In genomic region chr6:145273971-145274620, GRCm38 (mm10) we compare ENCODE assay signal across 11 mouse cellular contexts. TPM values are rescaled to one million over a fixed set of nuclear protein-coding genes. Genes with fewer than 3 reads are reported as not detected.
A peak's percentile ranks its signal among the peaks of the same experiment; 100 is the strongest.
DNase-seq lines count a peak whose midpoint lies in the region; ATAC-seq lines count a peak whose summit lies in the region.
"Had no signal": no experiment of that assay in that cellular context is flagged by ENCODE, and none has a peak within 500 bp of the region (broad histone marks: within the 10 kb centered on the region; RNA-seq: fewer than 3 reads in every experiment).

No protein-coding gene starts in this region.

- H3K4me1 ChIP-seq in heart, embryonic 12.5 days (replicated peaks), result peaks cover 26% of the 10 kb centered on the region

- no peak overlapping the region for H3K4me2 ChIP-seq in heart, embryonic 12.5 days

- peaks cover 72% of the 10 kb centered on the region for H3K27me3 ChIP-seq in heart, embryonic 12.5 days (replicated peaks)

- peak; percentile 90 for DNase-seq in heart, adult 11 months
- DNase-seq in 3T3-L1 (ENCODE audit: low read depth, low spot score) (peak; percentile 51), MN1 (ENCODE audit: low spot score) (peak; percentile 18)
- peak; percentile 42 for DNase-seq in large intestine, adult 2 months (ENCODE audit: low read depth, low spot score)
- no peak for DNase-seq in retina, postnatal 1 day
- DNase-seq in layer of hippocampus, postnatal 10 days (ENCODE audit: low spot score in 2 of 2), result no peak
- DNase-seq in cerebellum, adult 18-20 months, result no peak
- DNase-seq: heart, postnatal 14 days had no signal

- H3K27ac ChIP-seq in heart, embryonic 12.5 days (ENCODE audit: poor library complexity, severe bottlenecking), result no peak overlapping the region
- H3K27ac ChIP-seq: midbrain, embryonic 10.5 days had no signal

- H3K9me3 ChIP-seq in heart, embryonic 12.5 days (replicated peaks), result no peaks in the 10 kb centered on the region
- H3K9me3 ChIP-seq: midbrain, embryonic 10.5 days had no signal

- 69% methylated on average over 12 of the region's 12 CpGs for WGBS in heart, embryonic 12.5 days
- 31% methylated on average over 12 of the region's 12 CpGs for WGBS in large intestine, adult 2 months

- no peak overlapping the region for H3K9ac ChIP-seq in heart, embryonic 12.5 days

- no peak for ATAC-seq in heart, embryonic 12.5 days (ENCODE audit: insufficient number of reproducible peaks, low FRiP score)

- H3K4me3 ChIP-seq in heart, embryonic 12.5 days, result no peak overlapping the region
- H3K4me3 ChIP-seq: erythroblast, embryonic 14.5 days; midbrain, embryonic 10.5 days had no signal

- no peaks in the 10 kb centered on the region for H3K36me3 ChIP-seq in heart, embryonic 12.5 days
- H3K36me3 ChIP-seq: midbrain, embryonic 10.5 days had no signal

RNA-seq across cellular contexts. Expression of gene Kras, which starts 24.1 kb away (rescaled TPM):
- 49.4 and 51.2 TPM in 2 replicates for polyA plus RNA-seq in heart, embryonic 12.5 days (2016; fragmentation: Nextera tagmentation; extraction: Ambion mirVana)
- polyA plus RNA-seq in large intestine, adult 2 months (2012; rRNA removed), result 35.9 and 36.2 TPM in 2 replicates
- total RNA-seq in layer of hippocampus, postnatal 10 days (2021), result 10 to 100 TPM; 85.5 to 94.1 TPM

Comparison
In these comparisons a context has a peak if more than half of its experiments do, and no peak if none do; other contexts are left out.
1. DNase-seq: peak in heart, adult 11 months (single experiment), 3T3-L1 (single experiment), MN1 (single experiment) and large intestine, adult 2 months (single experiment); none in retina, postnatal 1 day (single experiment), layer of hippocampus, postnatal 10 days (0 of 2) and cerebellum, adult 18-20 months (0 of 2).